ENCODE assay signal across 19 mouse cellular contexts in genomic region chr7:78971644-78972313, GRCm38 (mm10). TPM values are rescaled to one million over a fixed set of nuclear protein-coding genes. Genes with fewer than 3 reads are reported as not detected.
DNase-seq lines count a peak whose midpoint lies in the region; ATAC-seq lines count a peak whose summit lies in the region.
"Had no signal": no experiment of that assay in that cellular context is flagged by ENCODE, and none has a peak within 500 bp of the region (broad histone marks: within the 10 kb centered on the region; RNA-seq: fewer than 3 reads in every experiment).

No protein-coding gene starts in this region.

- no peak overlapping the region for H3K4me2 ChIP-seq in forebrain, embryonic 15.5 days (replicated peaks)
- H3K4me2 ChIP-seq in kidney, embryonic 16.5 days (replicated peaks; ENCODE audit: low read depth, low read length): no peak overlapping the region
- H3K4me2 ChIP-seq in embryonic facial prominence, embryonic 15.5 days (replicated peaks): no peak overlapping the region
- H3K4me2 ChIP-seq in limb, embryonic 13.5 days (replicated peaks): peak overlapping the region; percentile 16; the same call in 1 of the 2 replicates
- H3K4me2 ChIP-seq: midbrain, embryonic 11.5 days had no signal

- H3K9me3 ChIP-seq in forebrain, embryonic 10.5 days: no peaks in the 10 kb centered on the region
- no peaks in the 10 kb centered on the region for H3K9me3 ChIP-seq in forebrain, embryonic 15.5 days
- no peaks in the 10 kb centered on the region for H3K9me3 ChIP-seq in kidney, embryonic 16.5 days (ENCODE audit: low read length)
- no peaks in the 10 kb centered on the region for H3K9me3 ChIP-seq in embryonic facial prominence, embryonic 15.5 days (replicated peaks)
- no peaks in the 10 kb centered on the region for H3K9me3 ChIP-seq in limb, embryonic 13.5 days

- no peak for ATAC-seq in forebrain, embryonic 15.5 days (replicated peaks)
- no peak for ATAC-seq in kidney, embryonic 16.5 days (ENCODE audit: low FRiP score, low TSS enrichment)
- ATAC-seq in embryonic facial prominence, embryonic 15.5 days (ENCODE audit: insufficient number of reproducible peaks, low FRiP score, low TSS enrichment, low read depth): no peak
- peak; percentile 66 for ATAC-seq in limb, embryonic 13.5 days (ENCODE audit: low FRiP score, low read depth)
- no peak for ATAC-seq in erythroblast, adult 5-6 weeks (replicated peaks; ENCODE audit: low FRiP score, poor library complexity, severe bottlenecking)
- ATAC-seq: forebrain, postnatal 0 days had no signal

- peaks cover 18% of the 10 kb centered on the region for H3K4me1 ChIP-seq in forebrain, embryonic 10.5 days
- H3K4me1 ChIP-seq in forebrain, embryonic 15.5 days: no peaks in the 10 kb centered on the region
- H3K4me1 ChIP-seq in kidney, embryonic 16.5 days (ENCODE audit: insufficient read depth, low read length): no peaks in the 10 kb centered on the region
- no peaks in the 10 kb centered on the region; the same call in 1 of the 2 replicates for H3K4me1 ChIP-seq in embryonic facial prominence, embryonic 15.5 days
- peaks cover 17% of the 10 kb centered on the region for H3K4me1 ChIP-seq in limb, embryonic 13.5 days

- H3K4me3 ChIP-seq in forebrain, embryonic 10.5 days: no peak overlapping the region
- H3K4me3 ChIP-seq in forebrain, embryonic 15.5 days: no peak overlapping the region
- H3K4me3 ChIP-seq in kidney, embryonic 16.5 days (ENCODE audit: low read length): no peak overlapping the region
- no peak overlapping the region for H3K4me3 ChIP-seq in embryonic facial prominence, embryonic 15.5 days (replicated peaks)
- no peak overlapping the region for H3K4me3 ChIP-seq in limb, embryonic 13.5 days

- WGBS in forebrain, embryonic 10.5 days: 59% methylated on average over 12 of the region's 12 CpGs
- WGBS in forebrain, embryonic 15.5 days: 65% methylated on average over 12 of the region's 12 CpGs
- 45% methylated on average over 12 of the region's 12 CpGs for WGBS in kidney, embryonic 16.5 days
- WGBS in embryonic facial prominence, embryonic 15.5 days: 45% methylated on average over 12 of the region's 12 CpGs
- WGBS in limb, embryonic 13.5 days: 49% methylated on average over 12 of the region's 12 CpGs

- no peak overlapping the region for H3K9ac ChIP-seq in forebrain, embryonic 15.5 days (replicated peaks)
- H3K9ac ChIP-seq in kidney, embryonic 16.5 days (replicated peaks; ENCODE audit: low read length): no peak overlapping the region
- no peak overlapping the region for H3K9ac ChIP-seq in embryonic facial prominence, embryonic 15.5 days
- H3K9ac ChIP-seq in limb, embryonic 13.5 days: no peak overlapping the region
- H3K9ac ChIP-seq: forebrain, postnatal 0 days had no signal

- 0 out of 2 replicates have a peak overlapping the region, but pooled peaks have one; percentile 6 for H3K27ac ChIP-seq in forebrain, embryonic 10.5 days
- H3K27ac ChIP-seq in forebrain, embryonic 15.5 days (replicated peaks): no peak overlapping the region
- H3K27ac ChIP-seq in kidney, embryonic 16.5 days (ENCODE audit: low read length): no peak overlapping the region
- 0 out of 2 replicates have a peak overlapping the region, but pooled peaks have one; percentile 1 for H3K27ac ChIP-seq in embryonic facial prominence, embryonic 15.5 days (replicated peaks)
- H3K27ac ChIP-seq in limb, embryonic 13.5 days: peak overlapping the region; percentile 86
- H3K27ac ChIP-seq: kidney, postnatal 0 days had no signal

- no peak for DNase-seq in forebrain, embryonic 10.5 days (ENCODE audit: extremely low spot score, low spot score)
- DNase-seq in kidney, postnatal 4 days: peak; percentile 6 to 12
- DNase-seq in gastrocnemius, postnatal 4 days (ENCODE audit: low spot score in 2 of 2): no peak
- DNase-seq: adrenal gland, postnatal 36 days; cerebellum, adult 9-10 months; forebrain, postnatal 0 days; gastrocnemius, postnatal 25 days; kidney, adult 11 months; right cerebral cortex, adult 18-20 months; right cerebral cortex, postnatal 4 days; thymus, adult 18-20 months; thymus, postnatal 36 days had no signal

- no peaks in the 10 kb centered on the region for H3K27me3 ChIP-seq in forebrain, embryonic 10.5 days (ENCODE audit: poor library complexity, severe bottlenecking)
- H3K27me3 ChIP-seq in forebrain, embryonic 15.5 days: no peaks in the 10 kb centered on the region
- H3K27me3 ChIP-seq in kidney, embryonic 16.5 days (ENCODE audit: insufficient read depth, low read length): no peaks in the 10 kb centered on the region
- no peaks in the 10 kb centered on the region; the same call in 1 of the 2 replicates for H3K27me3 ChIP-seq in embryonic facial prominence, embryonic 15.5 days
- H3K27me3 ChIP-seq in limb, embryonic 13.5 days: no peaks in the 10 kb centered on the region

- H3K36me3 ChIP-seq in forebrain, embryonic 10.5 days (replicated peaks): no peaks in the 10 kb centered on the region
- no peaks in the 10 kb centered on the region for H3K36me3 ChIP-seq in forebrain, embryonic 15.5 days
- no peaks in the 10 kb centered on the region for H3K36me3 ChIP-seq in kidney, embryonic 16.5 days (ENCODE audit: insufficient read depth, low read length)
- H3K36me3 ChIP-seq in embryonic facial prominence, embryonic 15.5 days: no peaks in the 10 kb centered on the region
- H3K36me3 ChIP-seq in limb, embryonic 13.5 days: no peaks in the 10 kb centered on the region

RNA-seq across cellular contexts. Expression of gene Isg20, which starts 58.6 kb away (rescaled TPM):
- 0.40 and 0.84 TPM in 2 replicates for polyA plus RNA-seq in forebrain, embryonic 10.5 days (2016; fragmentation: Nextera tagmentation; extraction: Ambion mirVana)
- 1.7 TPM in 2 replicates for polyA plus RNA-seq in forebrain, embryonic 15.5 days (2015; fragmentation: Nextera tagmentation; extraction: Ambion mirVana)
- polyA plus RNA-seq in kidney, embryonic 16.5 days (2015; fragmentation: Nextera tagmentation; extraction: Ambion mirVana): 3.0 TPM in 2 replicates
- 6.1 and 6.5 TPM in 2 replicates for polyA plus RNA-seq in embryonic facial prominence, embryonic 15.5 days (2015; fragmentation: Nextera tagmentation; extraction: Ambion mirVana)
- 0.57 and 0.94 TPM in 2 replicates for polyA plus RNA-seq in limb, embryonic 13.5 days (2015; fragmentation: Nextera tagmentation; extraction: Ambion mirVana)
- total RNA-seq in gastrocnemius, postnatal 4 days (2021): 1 to 10 TPM in 1 of 2 experiments, under 1 TPM in 1; 0.47 to 1.4 TPM
- total RNA-seq in erythroblast, adult 5-6 weeks (2015; ENCODE audit: low replicate concordance): 792 and 830 TPM in 2 replicates
- total RNA-seq in erythroblast, adult 5-6 weeks (2017; ENCODE audit: low replicate concordance): 550 and 581 TPM in 2 replicates

Comparison
In these comparisons a context has a peak if more than half of its experiments do, and no peak if none do; other contexts are left out.
1. H3K27ac ChIP-seq: peak in forebrain, embryonic 10.5 days (single experiment), embryonic facial prominence, embryonic 15.5 days (single experiment) and limb, embryonic 13.5 days (single experiment); none in forebrain, embryonic 15.5 days (single experiment) and kidney, embryonic 16.5 days (single experiment).
2. DNase-seq: peak in kidney, postnatal 4 days (2 of 2); none in forebrain, embryonic 10.5 days (single experiment) and gastrocnemius, postnatal 4 days (0 of 2).